Mouse (Mus musculus): ENCODE results near the gene Myb.

- TF ChIP-seq POLR2A (IDR thresholded peaks at IDR 0.05; ENCODE audit: low read depth, low read length) (no peak), CTCF (IDR thresholded peaks at IDR 0.05; ENCODE audit: extremely low read depth, insufficient read depth, insufficient read length, insufficient replicate concordance) (no peak)
Observed at GRCm38 (mm10) chr10:21135297-21135696, 25.5 kb downstream of the Myb start.
